Mouse (Mus musculus): ENCODE results near the gene Pgm1.

Gene Pgm1

DNA sequence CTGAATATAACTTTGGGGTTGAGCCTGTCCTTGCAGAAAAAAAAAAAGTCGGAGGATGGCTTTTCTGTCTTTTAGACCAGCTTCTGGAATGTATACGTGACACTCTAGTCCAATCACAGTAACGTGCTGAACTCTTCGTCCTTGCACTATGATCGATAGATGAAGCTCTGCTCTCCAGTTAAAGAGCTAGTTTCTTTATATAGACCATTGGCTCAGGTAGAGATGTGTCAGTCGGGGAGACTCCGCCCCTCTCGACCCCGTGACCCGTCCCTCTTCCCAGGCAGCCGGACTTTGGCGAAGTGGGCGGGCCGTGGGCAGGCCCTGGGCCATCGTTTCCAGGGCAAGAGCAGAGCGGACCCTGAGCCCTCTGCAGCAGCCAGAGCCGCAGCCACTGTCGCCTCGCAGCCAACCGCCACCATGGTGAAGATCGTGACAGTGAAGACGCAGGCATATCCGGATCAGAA, at the start of gene Pgm1:
TSS of gene Pgm1 (plus strand) at position 266 of the 464 bp plus-strand sequence.
- DNase-seq (ENCODE audit: low read depth, low spot score) = no peak

DNA sequence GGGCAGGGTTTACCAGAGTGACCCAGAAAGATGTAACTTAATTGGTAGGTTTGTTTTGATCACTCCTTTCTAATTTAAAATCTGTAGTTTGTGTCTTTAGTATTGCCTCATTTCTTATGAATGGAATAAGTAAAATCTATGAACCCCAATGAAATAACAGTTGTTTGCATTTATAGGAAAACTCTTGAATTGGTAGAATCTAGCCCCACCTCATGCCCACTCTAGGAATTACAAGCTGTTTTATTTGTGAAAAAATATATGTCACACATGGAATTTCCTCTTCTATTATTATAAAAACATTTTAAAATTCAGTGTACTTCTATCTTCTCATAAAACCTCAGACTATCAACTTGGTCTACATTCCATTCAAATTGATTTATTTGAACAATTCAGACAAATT, 47.3 kb upstream of the Pgm1 start:
- peak; percentile 19 for DNase-seq (ENCODE audit: low read depth, low spot score)

DNA sequence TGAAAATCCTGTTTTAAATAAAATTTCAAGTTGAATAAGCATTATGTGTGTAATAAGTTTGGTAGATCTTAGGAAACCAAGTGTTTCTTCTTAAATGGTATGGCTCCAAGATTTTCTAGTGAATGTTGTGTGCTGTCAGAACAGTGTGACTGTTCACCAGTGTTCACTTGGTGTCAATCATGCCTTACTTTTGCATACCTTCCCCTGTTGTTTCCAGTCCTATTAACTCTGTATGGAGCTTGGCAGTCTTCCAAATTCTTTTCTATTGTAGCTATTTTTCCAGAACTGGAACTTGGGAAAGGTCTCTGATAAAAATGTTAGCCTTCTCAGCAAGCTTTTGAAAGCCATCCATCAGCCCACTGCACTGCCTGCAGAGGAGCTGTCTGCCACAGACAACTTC, 46.8 kb upstream of the Pgm1 start:
- no peak for DNase-seq (ENCODE audit: low read depth, low spot score)

DNA sequence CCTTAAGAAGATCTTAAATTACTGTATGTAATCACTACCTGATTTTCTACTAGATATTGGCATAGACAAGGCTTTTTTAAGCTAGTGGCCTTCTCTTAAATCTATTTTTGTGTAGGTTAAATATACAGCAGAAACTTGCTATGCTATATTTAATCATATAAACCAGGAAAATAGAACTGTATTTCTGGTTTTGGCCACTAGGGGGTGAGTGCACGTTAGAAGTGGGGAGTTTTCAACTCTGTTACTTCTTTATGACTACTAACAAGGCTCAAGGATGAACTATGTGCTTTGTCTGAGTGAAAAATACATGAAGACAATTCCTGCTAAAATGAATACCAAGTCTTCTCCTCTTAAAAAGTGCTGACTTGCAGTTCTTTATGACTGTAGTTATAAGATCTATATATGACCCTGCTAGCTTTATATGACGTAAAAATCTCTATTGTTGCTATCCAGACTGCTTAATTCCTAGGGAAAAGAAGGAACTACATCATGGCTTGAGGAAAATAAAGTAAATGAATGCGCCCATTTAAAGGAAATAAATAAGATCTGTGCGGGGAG, 15.2 kb upstream of the Pgm1 start:
- peak; percentile 32 for DNase-seq (ENCODE audit: low read depth, low spot score)

DNA sequence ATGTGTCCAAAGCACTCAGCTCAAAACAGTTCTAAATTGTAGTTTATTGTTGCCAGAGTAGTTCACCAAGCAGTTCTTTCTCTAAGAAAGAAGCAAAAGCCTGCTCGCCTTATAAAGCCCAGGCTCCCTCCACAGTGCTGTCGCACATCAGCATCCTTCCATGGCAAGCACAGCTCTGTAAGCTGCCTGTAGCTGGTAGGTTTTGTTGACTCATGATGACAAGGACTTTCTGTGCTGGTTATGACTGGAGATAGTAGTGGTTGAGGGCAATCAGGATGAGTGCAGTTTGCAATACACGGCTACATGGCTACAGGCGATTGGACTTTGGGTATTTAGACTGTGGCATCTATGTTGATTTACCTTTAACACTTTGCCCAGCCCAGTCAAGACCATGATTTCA, 2.8 kb upstream of the Pgm1 start:
- no peak for DNase-seq (ENCODE audit: low read depth, low spot score)

DNA sequence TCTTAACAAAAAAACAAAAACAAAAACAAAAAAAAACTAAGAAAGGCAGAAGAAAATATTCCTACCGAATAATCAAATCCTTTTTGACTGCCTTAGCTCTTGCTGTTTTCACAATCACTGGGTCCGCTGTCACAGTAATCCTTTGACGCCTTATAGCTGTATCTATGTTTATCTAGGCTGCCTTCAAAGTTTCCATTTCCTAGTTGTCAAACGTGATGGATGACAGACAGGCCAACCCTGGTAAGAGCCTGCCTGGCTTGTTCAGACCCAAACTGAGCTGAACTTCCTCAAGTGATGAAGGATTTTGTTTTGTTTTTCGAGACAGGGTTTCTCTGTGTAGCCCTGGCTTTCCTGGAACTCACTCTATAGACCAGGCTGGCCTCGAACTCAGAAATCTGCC, 693 bp upstream of the Pgm1 start:
- no peak for DNase-seq (ENCODE audit: low read depth, low spot score)

DNA sequence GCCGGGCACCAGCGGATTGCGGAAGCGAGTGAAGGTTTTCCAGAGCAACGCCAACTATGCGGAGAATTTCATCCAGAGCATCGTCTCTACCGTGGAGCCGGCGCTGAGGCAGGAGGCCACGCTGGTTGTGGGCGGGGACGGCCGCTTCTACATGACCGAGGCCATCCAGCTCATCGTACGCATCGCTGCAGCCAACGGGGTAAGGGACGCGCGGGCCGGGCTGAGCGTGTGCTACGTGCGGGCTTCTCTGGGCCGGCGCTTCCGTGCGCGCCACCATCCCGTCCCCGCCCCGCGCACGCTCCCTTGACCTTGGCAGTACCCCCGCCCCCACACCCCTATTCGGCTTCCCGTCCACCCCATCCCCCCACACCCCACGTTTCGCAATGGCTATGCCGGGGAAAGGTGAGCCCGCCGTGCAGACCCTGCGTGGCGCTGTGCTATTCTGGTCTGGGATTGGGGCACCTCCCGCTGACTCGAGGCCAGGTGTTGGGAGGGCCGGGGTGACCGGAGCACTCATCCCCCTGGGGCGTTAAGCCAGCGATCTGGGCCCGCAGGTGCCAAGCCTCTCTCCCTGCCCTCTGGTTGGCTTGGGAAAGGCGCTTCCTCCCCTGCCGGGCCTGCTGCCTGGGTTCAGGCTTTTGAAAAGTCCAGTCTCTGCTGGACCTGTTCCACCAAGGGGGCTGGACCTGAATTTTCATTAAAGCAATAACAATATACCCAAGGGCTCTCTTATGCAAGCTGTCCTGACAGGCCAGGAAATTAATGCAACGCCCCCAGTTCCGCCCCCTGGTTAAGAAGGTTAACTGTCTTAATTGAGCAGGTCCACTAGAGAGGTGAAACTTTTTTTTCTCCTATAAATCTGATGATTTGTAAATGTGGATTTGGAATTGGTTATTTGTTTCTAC, 651 bp downstream of the Pgm1 start, which contains the start of gene Itgb3bp:
TSS of gene Itgb3bp (minus strand) at position 201 of the 905 bp plus-strand sequence.
- peak; percentile 53 for DNase-seq (ENCODE audit: low read depth, low spot score)

DNA sequence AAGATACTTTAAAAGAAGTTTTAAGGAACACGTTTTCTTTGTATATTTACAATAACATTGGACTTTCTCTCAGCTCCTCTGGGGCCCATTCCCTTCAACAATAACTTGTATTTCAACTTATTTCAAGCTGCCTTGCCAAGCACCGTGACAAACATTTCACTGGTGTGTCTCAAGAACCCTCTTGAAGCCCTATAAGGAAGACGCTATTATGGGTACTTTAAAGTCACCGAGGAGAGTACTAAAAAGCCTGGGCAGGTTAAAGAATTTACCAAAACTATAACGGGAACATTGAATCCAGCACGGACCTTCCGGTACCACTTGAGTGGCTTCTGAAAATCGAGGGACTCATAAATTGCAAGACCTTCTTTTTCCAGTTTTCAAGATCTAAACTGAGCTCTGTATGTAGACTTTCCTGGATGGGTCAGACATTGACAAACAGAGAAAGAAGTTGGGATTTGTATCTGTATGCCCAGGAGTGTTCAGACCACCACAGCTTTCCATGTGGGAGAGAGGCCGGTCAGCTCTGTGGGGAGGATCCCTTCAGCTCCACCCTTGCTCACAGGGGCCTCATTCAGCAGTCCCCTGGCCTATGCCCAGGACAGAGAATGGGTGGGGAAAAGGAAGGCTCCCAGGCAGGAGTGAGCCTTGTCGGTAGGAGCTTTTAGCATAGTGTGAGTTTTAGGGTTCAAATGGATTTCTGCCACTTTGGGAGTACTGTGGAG, 1.5 kb downstream of the Pgm1 start:
- DNase-seq (ENCODE audit: low read depth, low spot score) = no peak

DNA sequence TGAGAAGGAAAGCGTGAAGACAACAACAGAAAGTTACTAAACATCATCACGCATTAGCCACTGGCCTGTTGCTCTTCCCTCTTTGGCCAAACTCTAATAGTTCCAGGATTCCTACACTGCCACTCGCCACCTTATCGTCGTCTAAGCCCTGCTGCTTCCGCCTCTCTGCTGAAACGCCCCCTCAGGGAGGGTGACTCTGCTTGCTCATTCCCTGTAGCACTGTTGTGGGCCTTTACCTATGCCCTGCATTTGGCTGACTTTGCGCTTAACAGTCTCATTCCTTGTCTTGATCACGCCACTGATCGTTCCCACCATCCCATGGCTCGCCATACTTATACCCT, 2.0 kb downstream of the Pgm1 start:
- DNase-seq (ENCODE audit: low read depth, low spot score) = no peak

DNA sequence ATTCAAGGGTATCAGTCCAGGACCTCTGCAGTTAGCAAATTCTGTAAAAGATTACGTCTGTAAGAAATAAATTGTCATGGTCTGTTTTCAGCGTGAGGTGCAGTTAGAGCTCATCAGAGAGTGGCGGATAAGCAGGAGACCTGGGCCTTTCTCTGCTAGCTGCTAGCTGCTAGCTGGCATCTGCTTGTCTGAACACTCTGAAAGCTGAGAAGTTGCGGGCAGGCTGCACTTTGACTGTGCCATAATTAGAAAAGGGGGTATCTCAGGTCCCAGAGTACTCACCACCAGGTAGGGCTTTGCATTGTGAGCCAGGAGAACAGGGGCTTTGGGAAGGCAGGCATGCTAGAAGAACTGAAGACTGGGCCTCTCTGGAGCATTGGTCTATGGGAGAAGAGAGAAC, 2.6 kb downstream of the Pgm1 start:
- DNase-seq (ENCODE audit: low read depth, low spot score) = no peak

DNA sequence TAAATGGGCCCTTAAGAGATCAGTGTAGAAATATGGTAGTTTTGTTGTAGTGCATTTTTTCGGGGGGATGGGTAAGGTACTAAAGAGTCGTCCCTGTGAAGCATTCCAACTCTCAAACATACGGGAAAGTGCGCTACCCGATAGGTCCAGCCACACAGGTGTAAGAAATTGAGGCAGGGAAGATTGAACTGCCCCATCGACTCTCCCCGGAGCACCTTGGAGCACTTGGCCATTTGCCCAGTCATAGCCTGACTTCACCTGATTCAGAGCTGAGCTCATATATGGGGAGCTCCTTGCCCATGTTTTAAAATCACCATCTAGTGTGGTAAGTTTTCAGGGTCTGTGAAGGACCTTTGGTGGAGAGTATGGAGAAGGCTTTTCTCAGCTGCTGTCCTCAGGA, 5.6 kb downstream of the Pgm1 start:
- DNase-seq (ENCODE audit: low read depth, low spot score) = no peak

DNA sequence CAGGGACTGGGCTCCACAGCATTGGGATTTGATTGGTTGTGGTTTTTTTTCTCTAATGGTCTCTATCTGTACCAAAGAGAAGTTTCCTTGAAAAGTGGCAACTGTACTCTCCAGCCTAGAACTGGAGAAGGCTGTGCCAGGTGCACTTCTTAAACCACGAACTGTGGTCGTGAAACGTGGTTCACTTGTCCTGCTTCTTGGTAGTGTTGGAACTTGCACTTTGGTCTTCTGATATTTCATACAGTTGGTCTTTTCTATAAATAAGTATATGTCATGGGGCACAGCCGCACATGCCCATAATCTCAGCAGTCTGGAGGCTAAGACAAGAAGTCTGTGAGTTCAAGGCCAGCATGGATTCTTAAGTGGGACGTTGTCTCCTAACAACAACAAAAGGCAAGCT, 7.1 kb downstream of the Pgm1 start:
- DNase-seq (ENCODE audit: low read depth, low spot score) = no peak

DNA sequence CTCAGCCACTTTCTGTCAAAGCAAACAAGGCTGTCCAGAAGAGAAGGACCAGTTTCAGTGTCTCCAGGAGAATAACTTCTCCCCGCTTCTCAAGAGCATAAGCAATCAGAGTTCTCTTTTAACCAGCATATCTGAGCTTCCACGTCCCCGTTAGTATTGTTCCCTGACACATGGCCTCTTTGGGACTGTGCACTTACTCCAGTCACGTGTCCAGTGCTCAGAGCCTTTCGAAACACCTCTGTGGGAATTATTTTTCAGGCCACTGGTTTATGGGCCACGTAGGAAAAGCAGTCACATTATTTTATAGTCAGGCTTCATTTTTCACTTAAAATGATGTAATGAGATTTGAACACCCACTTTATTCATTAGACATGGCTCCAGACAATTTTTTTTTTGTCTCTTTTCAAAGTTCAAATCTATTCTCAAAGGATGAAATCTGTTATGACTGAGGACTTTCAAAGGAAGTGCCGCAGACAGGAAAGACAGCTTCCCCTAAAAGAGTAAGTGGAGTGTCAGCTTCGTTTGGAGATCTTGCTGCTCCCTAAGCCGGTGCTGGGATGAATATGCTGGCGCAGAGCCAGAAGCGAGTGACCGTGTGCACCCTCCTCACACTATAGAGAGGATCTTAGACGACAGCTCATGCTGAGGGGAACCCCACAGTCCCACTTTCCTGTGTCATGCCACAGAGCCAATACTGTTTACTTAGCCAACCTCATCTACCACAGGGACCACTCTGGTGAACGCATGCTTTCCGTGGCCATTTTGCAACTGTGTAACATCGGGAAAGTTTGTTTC, 10.7 kb downstream of the Pgm1 start:
- no peak for DNase-seq (ENCODE audit: low read depth, low spot score)

DNA sequence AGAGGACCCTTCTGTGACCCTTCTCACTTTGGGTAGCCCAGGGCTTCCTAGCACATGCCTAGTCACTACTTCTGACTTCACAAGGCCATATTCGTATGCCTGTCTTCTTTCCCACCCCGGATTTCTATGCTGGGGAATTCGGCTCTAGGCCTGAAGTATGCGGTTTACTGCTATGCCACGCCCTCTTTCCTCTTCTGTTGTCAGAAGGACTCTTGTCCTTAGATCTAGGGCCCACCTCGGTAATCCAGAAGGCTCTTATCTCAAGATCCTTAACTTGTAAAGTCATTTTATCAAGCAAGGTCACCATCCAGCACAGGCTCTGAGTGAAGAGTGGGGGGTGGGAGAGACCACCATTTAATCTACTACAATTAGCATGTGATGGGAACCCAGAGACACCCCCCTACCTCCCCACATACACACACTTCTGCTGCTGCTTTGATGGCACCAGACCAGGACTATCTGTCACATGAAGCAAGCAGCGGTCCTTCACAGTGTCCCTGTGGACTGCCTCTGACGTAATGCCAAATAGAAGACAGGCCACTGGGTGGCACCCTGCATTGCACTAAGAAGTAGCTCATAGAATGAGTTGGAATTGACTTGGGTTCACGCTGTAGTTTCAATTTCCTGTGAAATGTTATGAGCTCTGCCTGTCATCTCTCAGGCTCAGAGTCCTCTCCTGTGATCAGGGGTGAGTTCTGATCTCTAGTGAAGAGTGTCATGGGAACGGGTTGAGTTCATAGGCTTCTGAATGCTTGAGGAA, 12.6 kb downstream of the Pgm1 start:
- no peak for DNase-seq (ENCODE audit: low read depth, low spot score)

DNA sequence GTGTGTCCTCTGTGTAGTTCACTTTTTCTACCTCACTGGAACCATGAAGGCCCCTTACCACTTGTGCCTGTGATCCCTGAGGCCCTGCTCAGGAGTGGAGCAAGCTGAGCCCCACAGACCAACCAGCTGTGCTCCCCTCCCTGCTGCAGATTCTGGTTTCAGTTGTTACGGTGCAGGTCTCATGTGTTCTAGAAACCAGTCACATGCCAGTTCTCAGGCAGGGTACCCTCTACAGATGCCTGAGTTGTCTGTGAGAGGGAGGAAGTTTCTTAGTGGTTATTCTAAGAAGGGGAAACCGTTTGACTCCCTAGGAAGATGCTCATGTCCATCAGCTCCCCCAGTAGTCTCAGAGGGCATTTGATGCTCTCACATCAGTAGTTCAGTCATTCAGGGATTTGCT, 15.4 kb downstream of the Pgm1 start:
- DNase-seq (ENCODE audit: low read depth, low spot score) = no peak

DNA sequence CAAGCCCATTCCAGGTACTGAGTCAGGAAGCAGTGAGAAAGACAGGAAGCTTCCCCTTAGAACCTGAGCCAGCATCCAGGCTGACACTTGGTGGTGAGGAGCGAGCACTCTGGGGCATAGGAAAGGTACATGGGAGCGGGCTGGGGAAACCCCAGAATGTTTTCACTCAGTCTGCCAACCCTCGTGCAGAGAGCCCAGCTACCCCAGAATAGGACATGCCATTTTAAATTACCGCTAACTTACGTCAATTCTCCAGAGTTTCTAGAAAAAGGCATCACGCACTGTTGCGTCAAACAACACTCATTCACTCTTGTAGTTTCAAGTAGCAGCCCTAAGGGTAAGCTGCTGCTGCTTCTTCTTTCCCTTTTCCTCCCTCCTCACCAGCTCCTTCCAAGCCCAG, 15.8 kb downstream of the Pgm1 start:
- DNase-seq (ENCODE audit: low read depth, low spot score) = no peak

DNA sequence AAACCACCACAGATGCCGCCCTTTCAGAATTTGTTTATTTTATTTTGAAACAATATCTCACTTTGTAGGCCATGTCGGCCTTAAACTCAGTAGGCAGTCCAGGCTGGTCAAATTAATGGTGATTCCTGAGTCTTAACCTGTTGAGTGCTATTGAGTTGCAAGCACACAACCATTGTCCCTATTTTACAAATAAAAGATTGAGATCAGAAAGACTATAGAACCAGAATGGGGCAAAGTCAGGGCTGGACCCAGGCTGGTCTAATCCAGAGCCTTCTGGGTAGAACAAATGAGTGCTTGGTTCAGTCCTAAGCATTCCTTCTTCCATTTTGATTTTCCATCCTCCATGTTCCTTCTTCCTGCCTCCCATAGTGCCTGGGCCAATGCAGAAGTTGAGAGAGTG, 17.3 kb downstream of the Pgm1 start:
- DNase-seq (ENCODE audit: low read depth, low spot score) = no peak

DNA sequence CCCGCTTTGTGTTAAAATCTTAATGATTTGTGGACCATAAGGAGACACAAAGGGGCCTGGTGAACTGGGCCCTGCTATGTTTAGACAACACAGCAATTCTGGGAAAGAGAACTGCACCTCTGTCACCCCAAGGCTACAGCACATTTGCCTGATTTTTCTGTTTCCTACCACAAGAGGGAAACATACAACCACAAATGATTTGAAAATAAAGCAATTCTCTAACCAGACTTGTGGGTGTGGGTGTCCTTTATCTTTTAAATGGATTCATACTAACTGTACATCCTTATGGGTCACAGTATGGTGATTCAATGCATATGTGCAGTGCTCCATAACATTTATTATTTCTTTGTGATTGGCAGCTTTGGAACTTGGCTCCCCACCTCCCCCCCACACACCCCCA, 18.0 kb downstream of the Pgm1 start:
- peak; percentile 35 for DNase-seq (ENCODE audit: low read depth, low spot score)

DNA sequence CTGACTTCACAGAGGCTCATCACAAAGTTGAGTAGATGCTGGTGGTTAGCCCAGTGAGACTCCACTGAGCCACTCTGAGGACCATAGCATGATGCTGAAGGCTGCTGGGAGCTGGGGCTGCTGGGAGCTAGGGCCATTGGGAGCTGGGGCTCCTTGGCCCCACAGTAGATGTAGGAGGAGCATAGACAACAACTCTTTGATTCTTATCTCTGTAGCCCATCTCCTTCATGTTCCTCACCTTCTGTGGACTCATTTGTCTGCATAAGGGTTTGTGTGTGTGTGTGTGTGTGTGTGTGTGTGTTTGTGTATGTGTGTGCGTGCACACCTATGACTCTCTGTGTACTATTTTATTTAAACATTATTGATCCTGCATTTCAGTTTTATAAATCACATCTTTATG, 18.7 kb downstream of the Pgm1 start:
- DNase-seq (ENCODE audit: low read depth, low spot score) = no peak

DNA sequence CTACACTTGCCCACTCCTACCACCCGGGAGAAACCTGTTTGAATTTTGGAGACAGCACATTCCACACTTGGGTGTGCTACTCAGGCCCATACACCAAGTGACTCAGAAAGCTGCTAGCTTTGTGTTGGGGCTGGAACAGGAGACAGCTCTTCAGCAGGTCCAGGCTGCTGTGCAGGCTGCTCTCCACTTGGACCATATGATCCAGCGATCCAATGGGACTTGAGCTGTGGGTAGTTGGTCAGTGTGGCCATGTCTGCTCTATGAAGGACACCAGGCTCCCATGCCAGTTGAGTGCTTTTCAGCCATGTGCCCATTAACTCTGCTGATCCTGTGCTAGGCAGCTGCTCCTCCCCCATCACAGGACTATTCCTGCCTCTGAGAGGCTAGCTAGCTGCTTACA, 24.7 kb downstream of the Pgm1 start:
- DNase-seq (ENCODE audit: low read depth, low spot score) = no peak

DNA sequence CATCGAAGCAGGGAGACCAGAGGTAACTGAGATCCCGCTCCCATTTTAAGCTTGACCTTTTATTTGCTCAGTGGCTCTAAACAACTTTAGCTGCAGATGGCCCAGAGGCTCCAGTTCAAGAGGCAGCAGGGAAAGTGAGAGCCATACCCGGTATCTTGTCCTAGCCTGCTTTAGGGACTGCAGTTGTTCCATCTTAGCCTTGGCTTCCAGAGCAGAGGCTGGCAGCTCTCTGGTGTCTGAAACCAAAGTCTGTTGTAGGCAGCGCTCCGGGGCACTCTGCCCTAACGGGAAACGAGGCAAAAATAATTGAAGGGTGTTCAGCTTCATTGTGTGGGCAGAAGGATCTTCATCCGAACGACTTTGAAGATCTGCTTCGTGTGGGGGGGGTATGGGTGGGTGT, 26.2 kb downstream of the Pgm1 start:
- DNase-seq (ENCODE audit: low read depth, low spot score) = no peak
